Mouse (Mus musculus) layer of hippocampus, adult 9-11 months (tissue): ENCODE measurements at regions not wholly inside any gene's neighbourhood (a gene's known extent, or its start where the extent isn't known, plus 50 kb on each side); places are given as distances from the start of the nearest gene placed in this dataset.

Experiments
- DNase-seq: peaks from one replicate; pipeline ENCODE4 v3.0.0; 2022

DNA sequence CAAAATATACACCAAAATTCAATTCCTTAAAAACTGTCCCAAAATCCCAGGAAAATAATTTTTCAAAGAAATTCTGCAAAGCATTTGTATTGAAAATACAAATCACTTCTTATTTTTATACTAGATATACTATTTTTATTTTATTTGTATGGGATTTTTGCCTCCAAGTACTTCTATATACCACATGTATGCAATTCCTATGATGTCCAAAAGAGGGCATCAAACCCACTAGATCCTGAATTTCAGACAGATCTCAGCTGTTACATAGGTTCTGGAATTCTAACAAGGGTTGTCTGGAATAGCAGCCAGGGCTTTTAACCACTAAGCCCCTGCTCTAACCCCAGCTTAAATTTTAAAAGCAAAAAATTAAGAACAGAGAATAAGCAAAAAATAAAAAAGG, 185.2 kb upstream of the Dgkb start:
- DNase-seq = no peak

DNA sequence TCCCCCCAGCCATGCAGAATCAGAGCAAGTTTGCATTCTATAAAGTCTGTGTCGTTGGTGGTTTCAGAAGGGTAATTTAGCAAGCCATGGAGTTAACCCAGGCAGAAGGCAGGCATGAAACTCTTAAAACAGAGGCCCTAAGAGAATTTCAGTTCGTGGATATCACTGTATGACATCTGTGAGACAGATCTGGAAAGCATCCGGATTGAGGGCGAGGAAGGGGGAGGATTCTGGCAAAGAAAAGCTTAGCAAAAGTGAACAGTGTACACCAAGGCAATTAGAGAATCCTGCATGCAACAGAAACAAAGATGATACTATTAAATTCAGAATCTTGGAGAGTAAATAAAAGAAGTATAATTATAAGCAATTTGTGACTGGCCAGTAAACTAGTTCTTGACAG, 184.2 kb upstream of the Dgkb start:
- DNase-seq = peak; percentile 42

DNA sequence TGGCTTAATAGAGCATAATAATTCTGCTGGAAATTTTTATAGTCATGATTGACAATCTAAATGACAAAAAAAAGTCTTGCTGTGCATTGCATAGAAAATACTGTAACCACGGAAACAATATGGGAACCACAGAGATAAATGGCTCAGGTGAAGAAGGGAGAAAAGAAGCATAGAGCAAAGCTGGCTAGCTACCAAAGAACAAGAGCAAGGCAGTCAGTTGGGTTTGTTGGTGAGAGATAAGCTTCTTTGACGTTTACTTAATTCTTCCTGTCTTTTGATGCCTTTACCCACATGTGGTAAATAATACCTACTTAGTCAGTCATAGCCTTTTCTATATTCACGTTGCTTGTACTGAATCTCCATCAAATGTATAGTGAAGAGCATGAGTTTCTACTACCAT, 171.3 kb upstream of the Dgkb start:
- no peak for DNase-seq

DNA sequence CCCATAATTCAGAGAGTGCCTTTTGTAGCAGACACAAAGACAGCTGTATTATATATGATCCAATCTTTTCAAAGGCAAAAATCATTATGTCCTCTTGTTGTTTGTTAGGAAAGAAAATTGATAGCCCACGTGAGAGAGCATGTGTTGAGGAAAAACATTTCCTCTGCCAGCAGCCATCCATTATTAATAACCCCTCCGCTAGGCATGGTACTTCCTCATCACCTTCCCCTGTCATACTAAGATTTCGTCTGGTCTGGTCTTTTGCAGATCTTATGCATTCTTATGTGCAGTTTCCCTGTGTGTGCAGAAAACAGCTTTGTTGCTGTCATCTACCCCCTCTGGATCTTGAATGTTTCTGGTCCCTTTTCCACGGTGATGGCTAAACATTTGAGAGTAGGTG, 164.2 kb upstream of the Dgkb start:
- DNase-seq = no peak

DNA sequence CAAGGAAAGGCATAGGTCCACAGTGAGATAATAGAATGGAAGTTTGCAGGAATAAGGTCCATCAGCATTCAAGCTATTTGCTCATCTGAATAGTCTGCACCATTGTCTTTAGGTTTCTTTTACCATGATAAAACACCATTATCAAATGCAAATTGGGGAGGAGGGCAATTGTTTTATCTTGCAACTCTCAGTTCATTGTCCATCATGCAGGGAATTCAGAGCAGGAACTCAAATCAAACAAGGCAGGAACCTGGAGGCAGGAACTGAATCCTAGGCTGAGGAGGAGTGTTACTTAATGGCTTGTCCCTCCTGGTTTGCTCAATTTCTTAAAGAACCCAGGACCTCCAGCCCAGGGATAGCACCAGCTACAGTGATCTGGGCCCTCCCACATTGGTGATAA, 163.3 kb upstream of the Dgkb start:
- DNase-seq = no peak

DNA sequence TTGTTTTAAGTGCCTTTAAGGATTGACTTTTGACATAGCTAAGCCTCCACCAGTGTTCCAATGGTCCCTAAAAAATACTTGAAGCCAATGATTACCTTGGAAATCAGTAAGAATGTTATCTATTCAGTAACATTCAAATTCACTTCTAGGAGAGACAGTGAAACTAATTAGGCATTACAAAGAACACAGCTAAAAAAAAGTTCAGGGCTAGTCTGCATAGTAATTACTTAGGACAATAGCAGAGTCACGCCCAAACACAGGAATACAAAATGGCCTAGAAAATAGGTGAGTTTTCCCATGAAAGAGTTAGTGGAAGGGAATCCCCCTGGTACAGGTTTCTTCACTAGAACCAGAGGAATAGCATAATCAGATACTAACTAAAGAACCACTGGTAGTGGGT, 157.5 kb upstream of the Dgkb start:
- DNase-seq = no peak

DNA sequence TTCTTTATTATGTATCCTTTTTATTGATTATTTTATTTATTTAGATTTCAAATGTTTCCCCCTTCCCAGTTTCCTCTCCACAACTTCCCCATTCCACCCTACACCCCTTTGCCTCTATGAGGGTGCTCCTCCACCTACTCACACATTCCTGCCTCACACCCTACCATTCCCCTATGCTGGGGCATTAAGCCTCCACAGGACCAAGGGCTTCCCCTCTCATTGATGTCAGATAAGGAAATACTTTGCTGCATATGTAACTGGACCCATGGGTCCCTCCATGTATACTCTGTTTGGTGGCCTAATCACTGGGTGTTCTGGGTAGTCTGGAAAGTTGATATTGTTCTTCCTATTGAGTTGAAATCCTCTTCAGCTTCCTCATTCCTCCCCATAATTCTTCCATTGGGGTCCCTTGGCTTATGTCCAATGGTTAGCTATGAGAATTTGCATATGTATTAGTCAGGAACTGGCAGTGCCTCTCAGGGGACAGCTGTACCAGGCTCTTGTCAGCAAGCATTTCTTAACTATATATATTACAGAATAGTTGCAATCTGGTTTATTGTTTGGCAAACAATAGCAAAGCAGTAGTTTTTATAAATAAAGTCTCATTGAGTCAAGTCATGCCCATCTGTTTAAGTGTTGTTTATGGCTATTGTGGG, 134.9 kb upstream of the Dgkb start:
- DNase-seq = no peak

DNA sequence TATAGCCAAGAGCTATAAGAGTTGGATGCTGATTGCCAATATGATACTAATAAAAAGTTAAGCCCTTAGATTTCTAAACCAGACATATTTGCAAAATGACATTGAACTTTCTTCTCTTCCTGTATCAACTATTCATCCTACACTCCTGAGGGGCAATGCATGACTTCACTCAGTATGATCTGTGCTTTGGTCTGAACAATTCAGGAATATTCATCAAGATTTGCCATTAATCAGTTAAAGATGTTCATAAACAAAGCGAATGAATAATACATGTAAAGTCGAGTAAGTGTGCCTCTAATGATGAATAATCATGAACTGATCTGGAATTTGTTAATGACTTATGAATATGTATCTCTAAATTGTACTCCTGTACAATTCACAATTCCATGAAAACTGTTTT, 124.9 kb upstream of the Dgkb start:
- DNase-seq = no peak
